22 mouse cellular contexts compared by ENCODE assay signal in genomic region chr3:83941921-83942320, GRCm38 (mm10).
DNase-seq lines count a peak whose midpoint lies in the region; TF ChIP-seq lines count a peak whose summit lies in the region.
"Had no signal": no experiment of that assay in that cellular context is flagged by ENCODE, and none has a peak within 500 bp of the region (broad histone marks: within the 10 kb centered on the region; RNA-seq: fewer than 3 reads in every experiment).

No protein-coding gene starts in this region.

- H3K27ac ChIP-seq in gastrocnemius, adult 2 months = peak overlapping the region; percentile 59; the same call in 1 of the 2 replicates
- H3K27ac ChIP-seq: embryonic facial prominence, embryonic 12.5 days; forebrain, embryonic 10.5 days; forebrain, embryonic 15.5 days; heart, embryonic 15.5 days; hindbrain, embryonic 13.5 days; hindbrain, postnatal 0 days; kidney, embryonic 15.5 days had no signal

- DNase-seq in gastrocnemius, adult 2 months = peak; percentile 42
- DNase-seq in gastrocnemius, postnatal 36 days = no peak
- DNase-seq in kidney, adult 9 months = peak; percentile 20
- no peak for DNase-seq in kidney, postnatal 36 days
- peak; percentile 81 for DNase-seq in adipocyte (ENCODE audit: low spot score)
- DNase-seq in fibroblast of lung, adult 2 months (ENCODE audit: low read depth) = peak; percentile 88
- no peak for DNase-seq in cerebellum, adult 18-20 months
- DNase-seq in embryo, embryonic 10 days (ENCODE audit: low spot score) = no peak
- DNase-seq: adrenal gland, adult 2 months; B cell, adult 2 months; cerebellum, adult 2 months; cerebellum, postnatal 10 days; embryo, embryonic 11 days; heart, postnatal 14 days; kidney, adult 11 months had no signal

- no peak overlapping the region for H3K4me3 ChIP-seq in gastrocnemius, adult 2 months
- H3K4me3 ChIP-seq: embryonic facial prominence, embryonic 12.5 days; forebrain, embryonic 10.5 days; forebrain, embryonic 15.5 days; heart, embryonic 15.5 days; hindbrain, embryonic 13.5 days; kidney, embryonic 15.5 days had no signal

- intact Hi-C loops in gastrocnemius, adult 2 months (cut with DNase I) = loop anchor here (10.0 kb wide), 1 partner anchor 213 kb away; the partner anchor contains the start of gene Mnd1
- intact Hi-C loops in gastrocnemius, postnatal 36 days (cut with DNase I) = loop anchor here (10.0 kb wide), 1 partner anchor 373 kb away; no protein-coding TSS in a partner anchor

- TF ChIP-seq CTCF in gastrocnemius, adult 2 months (IDR thresholded peaks at IDR 0.05) = no peak

Comparison
In these comparisons a context has a peak if more than half of its experiments do, and no peak if none do; other contexts are left out.
1. DNase-seq: peak in gastrocnemius, adult 2 months (single experiment), kidney, adult 9 months (single experiment), adipocyte (single experiment) and fibroblast of lung, adult 2 months (single experiment); none in gastrocnemius, postnatal 36 days (0 of 2), kidney, postnatal 36 days (0 of 2), cerebellum, adult 18-20 months (0 of 2) and embryo, embryonic 10 days (single experiment).